Mouse (Mus musculus): Measurements from ENCODE around the gene Tmem269.

Gene Tmem269

GRCm38 (mm10) chr4:119238661-119239060 lies 20.6 kb upstream of the Tmem269 start:
- DNase-seq (ENCODE audit: low spot score in 2 of 2), result no peak

- no peak for DNase-seq (ENCODE audit: low spot score in 2 of 2)
Observed at GRCm38 (mm10) chr4:119234348-119234747, 16.3 kb upstream of the Tmem269 start.

GRCm38 (mm10) chr4:119233256-119233901 lies 15.4 kb upstream of the Tmem269 start:
- peak in 1 of 2 experiments; percentile 50 for DNase-seq (ENCODE audit: low spot score in 2 of 2)

DNA sequence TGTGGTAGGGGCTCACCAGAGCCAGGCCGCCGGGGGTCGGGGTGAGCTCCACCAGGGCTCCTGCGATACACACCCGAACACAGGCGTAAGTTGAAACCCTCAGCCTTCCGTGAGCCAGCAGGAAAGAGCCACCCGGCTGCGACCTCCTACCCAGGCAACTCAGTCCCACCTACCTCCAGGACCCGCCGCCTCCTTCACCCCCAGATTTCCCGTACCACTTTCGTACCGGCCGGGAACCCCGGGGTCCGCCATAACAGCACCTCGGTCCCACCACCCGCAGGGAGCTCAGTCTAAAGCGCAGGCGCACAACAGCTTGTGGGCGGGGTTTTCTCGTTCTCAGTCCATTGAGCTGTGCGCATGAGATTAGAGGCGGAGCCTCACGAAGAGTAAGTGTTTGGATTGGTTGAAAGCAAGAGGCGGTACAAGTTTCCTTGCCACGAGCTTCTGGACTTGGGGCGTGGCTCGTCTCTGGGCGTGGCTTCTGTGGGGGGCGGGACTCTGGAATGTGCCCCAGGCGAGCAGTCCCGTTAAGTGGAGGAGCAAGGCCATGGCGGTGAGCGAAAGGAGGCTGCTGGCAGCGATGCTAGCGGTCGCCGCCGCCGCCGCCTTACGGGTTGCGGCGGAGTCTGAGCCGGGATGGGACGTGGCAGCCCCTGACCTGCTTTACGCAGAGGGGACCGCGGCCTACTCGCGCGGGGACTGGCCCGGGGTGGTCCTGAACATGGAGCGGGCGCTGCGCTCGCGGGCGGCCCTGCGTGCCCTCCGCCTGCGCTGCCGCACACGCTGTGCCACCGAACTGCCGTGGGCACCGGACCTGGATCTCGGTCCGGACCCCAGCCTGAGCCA lies 14.6 kb upstream of the Tmem269 start, which contains the start of the genes AU022252 and P3h1:
Gene AU022252, minus strand, starts transcription at position 303 of the 846 bp plus-strand sequence.
Gene P3h1, plus strand, starts transcription at position 506 of the 846 bp plus-strand sequence.
- peak; percentile 99 for DNase-seq (ENCODE audit: low spot score in 2 of 2)

GRCm38 (mm10) chr4:119226751-119227150 lies 8.7 kb upstream of the Tmem269 start:
- DNase-seq (ENCODE audit: low spot score in 2 of 2), result no peak

DNA sequence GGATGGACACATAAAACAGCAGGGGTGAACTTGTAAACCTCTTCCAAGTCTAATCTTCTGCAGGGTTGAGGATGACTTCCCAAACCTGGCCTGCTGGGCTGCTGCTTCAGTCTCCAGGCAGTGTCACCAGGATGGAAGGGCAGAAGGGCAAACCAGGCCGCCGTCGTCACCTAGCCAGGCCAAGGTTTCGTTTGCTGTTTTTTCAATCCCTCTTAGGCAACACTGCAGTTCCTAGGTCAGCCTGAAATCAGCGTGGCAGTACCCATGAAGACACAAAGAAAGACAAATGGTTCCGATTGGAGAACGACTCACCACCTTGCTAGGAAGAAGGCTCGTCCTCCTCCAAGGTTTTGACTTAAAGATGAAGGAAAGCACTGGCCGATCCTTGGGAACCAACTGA lies 7.7 kb upstream of the Tmem269 start:
- no peak for DNase-seq (ENCODE audit: low spot score in 2 of 2)

DNA sequence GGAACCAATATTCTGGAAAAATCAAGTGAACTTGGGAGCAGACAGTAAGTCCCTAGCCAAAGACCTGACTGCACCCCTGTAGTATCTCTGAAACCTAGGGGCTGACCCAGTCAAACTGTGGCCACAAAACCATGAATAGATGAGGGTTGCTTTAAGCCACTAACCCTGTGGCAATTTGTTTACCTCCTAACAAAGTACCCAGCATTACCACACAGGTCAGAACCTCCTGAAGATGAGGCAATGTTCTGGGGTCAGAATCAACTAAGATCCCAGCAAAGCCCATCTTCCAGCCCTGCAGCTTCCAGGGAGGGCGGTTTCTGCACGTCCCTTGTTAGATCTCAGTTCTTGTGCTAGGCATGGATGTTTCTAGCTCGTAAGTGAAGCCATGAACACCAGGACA lies 6.5 kb upstream of the Tmem269 start:
- DNase-seq (ENCODE audit: low spot score in 2 of 2), result no peak

GRCm38 (mm10) chr4:119223696-119224095 lies 5.7 kb upstream of the Tmem269 start:
- peak in 1 of 2 experiments; percentile 40 for DNase-seq (ENCODE audit: low spot score in 2 of 2)

GRCm38 (mm10) chr4:119216667-119217066 lies 1.4 kb downstream of the Tmem269 start:
- no peak for DNase-seq (ENCODE audit: low spot score in 2 of 2)

DNA sequence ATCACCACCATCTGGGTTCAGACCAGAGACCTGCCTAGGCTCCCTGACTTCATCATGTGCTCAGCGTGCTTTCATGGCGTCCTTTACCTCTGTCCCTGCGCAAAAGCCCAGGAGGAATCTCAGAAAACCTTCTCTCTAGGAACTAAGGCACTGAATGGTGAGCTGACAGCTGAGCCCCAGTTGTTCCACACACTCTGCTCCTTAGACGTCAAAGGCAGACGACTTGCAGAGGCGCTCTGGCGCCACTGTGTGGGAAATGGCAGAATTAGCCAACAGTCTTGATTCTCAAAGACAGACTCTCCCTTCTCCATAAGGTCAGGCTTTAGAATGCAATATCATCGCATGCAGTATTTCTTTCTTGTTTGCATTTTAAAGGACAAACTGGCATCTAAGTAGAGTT lies 13.3 kb downstream of the Tmem269 start:
- peak in 1 of 2 experiments; percentile 67 for DNase-seq (ENCODE audit: low spot score in 2 of 2)

- DNase-seq (ENCODE audit: low spot score in 2 of 2), result no peak
Observed at GRCm38 (mm10) chr4:119198105-119198504, 19.9 kb downstream of the Tmem269 start.

DNA sequence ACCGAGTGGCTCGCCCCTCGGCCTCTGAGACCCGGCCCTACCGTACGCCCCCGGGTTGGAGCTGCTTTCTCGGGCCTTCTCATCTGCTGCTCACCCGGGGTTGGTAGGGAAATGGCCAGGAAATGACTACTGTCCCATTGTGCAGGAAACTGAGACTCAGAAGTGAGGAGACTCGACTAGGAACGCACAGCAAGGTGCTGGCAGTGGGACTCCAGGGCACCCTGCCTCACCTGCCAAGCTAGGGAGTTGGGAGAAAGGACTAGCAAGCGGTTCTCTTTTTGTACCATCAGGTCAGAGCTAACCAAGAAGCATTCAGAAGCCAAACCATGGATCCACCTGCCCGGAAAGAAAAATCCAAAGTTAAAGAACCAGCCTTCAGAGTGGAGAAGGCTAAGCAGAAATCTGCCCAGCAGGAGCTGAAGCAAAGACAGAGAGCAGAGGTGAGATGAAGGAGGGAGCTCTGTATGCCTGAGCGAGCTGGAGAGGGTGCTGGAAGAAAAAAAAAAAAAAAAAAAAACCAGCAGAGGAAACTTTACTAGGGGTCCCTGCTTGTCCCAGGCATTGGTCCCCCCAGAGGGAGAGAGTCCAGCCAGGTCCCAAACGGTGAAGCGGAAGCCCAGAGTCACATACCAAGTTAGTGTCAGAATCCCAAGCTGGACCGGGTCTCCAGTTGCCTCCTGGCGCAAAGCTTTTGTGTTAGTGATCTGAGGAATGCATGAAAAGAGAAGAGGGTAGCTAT lies 22.3 kb downstream of the Tmem269 start:
- DNase-seq (ENCODE audit: low spot score in 2 of 2), result no peak

DNA sequence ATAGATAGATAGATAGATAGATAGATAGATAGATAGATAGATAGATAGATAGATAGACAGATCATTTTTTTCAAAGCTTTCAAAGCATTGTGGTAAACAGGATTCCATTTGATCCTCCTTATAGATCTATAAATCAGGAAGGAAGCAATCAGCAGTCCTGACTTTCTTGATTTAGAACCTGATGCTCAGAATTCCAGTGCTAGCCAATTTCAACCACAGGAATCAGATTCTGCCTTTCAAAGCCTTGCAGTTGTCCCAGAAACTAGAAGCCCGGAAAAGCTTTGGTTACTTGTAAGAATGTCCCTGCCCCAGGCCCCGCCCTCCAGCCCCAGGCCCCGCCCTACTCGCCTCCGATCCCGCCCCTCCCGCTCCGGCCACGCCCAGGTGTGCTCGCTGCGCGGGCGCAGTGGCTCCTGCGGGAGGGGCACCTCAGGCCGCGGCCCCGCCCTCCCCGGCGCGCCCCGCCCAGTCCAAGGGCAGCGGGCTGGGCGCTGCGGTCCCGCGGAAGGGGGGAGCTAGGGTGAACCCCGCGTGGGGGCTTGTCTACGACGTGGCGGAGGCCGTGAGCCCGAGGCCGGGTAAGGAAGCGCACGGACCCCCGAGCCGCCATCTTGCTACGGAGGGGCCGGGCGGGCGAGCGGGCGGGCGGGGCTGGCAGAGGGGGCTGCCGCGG lies 23.0 kb downstream of the Tmem269 start, which contains the start of gene Svbp:
Gene Svbp, plus strand, starts transcription at position 398 of the 673 bp plus-strand sequence.
- peak; percentile 43 to 71 for DNase-seq (ENCODE audit: low spot score in 2 of 2)

- no peak for DNase-seq (ENCODE audit: low spot score in 2 of 2)
Observed at GRCm38 (mm10) chr4:119192757-119193156, 25.3 kb downstream of the Tmem269 start.

GRCm38 (mm10) chr4:119191273-119191672 lies 26.7 kb downstream of the Tmem269 start:
- no peak for DNase-seq (ENCODE audit: low spot score in 2 of 2)

DNA sequence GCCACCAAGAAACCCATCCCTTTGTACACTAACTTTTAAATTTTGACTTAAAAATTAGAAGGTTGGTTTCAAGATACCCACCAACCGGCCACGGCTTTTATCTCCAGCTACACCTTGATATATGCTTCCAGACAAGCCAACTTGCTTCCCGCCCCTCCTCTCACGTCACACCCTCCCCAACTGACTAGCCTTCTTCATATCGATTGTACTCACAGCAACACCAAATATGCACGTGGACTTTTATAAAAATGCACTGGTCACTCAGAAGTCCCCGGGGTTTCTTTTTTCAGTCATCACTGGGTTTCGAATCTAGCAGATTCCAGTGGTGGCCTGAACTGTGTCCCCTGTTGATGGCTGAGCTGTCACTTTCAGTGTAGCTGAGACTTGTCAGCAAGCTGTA lies 27.4 kb downstream of the Tmem269 start:
- no peak for DNase-seq (ENCODE audit: low spot score in 2 of 2)

- no peak for DNase-seq (ENCODE audit: low spot score in 2 of 2)
Observed at GRCm38 (mm10) chr4:119189864-119190263, 28.2 kb downstream of the Tmem269 start, which contains the start of gene Ermap. Ermap (minus strand) TSS chr4:119190011.

- DNase-seq (ENCODE audit: low spot score in 2 of 2), result no peak
Observed at GRCm38 (mm10) chr4:119189392-119189791, 28.6 kb downstream of the Tmem269 start.

DNA sequence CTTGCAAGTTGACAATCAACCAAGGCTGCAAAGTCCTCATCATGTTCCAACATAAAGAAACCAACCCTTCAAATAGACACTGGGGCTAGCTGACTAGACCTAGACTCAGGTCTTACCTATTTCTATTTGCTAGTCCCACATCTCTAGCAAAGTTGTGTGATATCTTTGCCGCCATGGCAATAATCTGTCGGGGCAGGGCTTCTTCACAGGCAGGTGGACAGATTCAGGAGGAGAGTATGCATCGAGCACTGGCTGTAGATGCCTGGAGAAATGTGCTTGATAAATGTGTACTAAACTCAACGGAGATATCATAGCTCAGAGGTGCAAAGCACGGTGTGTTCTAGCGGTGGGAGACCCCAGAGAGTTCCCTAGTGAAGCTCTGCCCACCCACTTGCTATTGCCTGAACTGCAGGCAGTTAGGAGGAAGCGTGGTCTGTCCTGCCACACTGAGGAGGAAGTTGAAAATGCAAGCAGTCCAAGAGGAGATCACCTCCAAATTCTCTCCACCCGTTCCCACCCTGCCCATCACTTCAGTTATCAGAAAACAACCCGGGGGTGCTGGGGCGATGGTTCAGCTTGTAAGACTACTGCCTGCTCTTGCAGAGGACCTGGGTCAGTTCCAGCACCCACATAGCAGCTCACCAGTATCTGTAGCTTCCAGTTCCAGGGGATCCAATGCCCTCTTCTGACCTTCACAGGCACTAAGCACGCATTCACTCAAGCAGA lies 29.8 kb downstream of the Tmem269 start:
- no peak for DNase-seq (ENCODE audit: low spot score in 2 of 2)

- DNase-seq (ENCODE audit: low spot score in 2 of 2), result no peak
Observed at GRCm38 (mm10) chr4:119185771-119186170, 32.2 kb downstream of the Tmem269 start.

DNA sequence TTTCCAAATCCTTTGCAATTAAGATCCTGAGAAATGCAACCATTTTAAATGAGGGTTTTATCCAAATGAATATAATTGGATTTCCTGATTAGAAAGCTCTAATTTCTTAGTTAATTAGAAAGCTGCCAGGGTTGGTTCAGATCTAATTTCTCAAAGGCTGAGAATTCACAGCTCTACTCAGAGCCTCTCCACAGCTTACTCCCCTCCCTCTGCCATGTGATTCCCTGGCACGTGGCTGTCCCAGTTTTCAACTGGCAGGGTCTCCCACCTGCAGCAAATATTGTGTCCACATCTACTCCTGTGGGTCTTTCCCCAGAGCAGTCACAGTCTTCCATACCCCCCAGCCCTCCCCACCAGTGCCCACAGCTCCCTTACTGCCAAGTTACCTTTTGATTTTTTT lies 34.5 kb downstream of the Tmem269 start:
- DNase-seq (ENCODE audit: low spot score in 2 of 2), result no peak

Data from left cerebral cortex, adult 9 months (tissue).